In genomic region chr17:86283741-86284140, GRCm38 (mm10) we compare ENCODE assay signal across 9 mouse cellular contexts.
A peak's percentile ranks its signal among the peaks of the same experiment; 100 is the strongest.
DNase-seq lines count a peak whose midpoint lies in the region; ATAC-seq and TF ChIP-seq lines count a peak whose summit lies in the region.
"Had no signal": no experiment of that assay in that cellular context is flagged by ENCODE, and none has a peak within 500 bp of the region (broad histone marks: within the 10 kb centered on the region; RNA-seq: fewer than 3 reads in every experiment).

No protein-coding gene starts in this region.

- WGBS in embryonic facial prominence, embryonic 14.5 days = 27% methylated on average over 5 of the region's 5 CpGs

- peak; percentile 41; the same call in 1 of the 2 replicates for ATAC-seq in embryonic facial prominence, embryonic 14.5 days (ENCODE audit: low read depth)
- ATAC-seq: CD4-positive, CD25-positive, alpha-beta regulatory T cell, adult 4 months had no signal

- H3K4me3 ChIP-seq in gastrocnemius, adult 2 months = no peak overlapping the region
- H3K4me3 ChIP-seq in embryonic facial prominence, embryonic 14.5 days (ENCODE audit: low read depth, low read length) = no peak overlapping the region

- no peak for TF ChIP-seq CTCF in gastrocnemius, adult 2 months (IDR thresholded peaks at IDR 0.05)

- intact Hi-C loops in gastrocnemius, adult 2 months (cut with DNase I) = no loop called here

- no peaks in the 10 kb centered on the region for H3K9me3 ChIP-seq in embryonic facial prominence, embryonic 14.5 days (ENCODE audit: control insufficient read depth, low read length)

- no peaks in the 10 kb centered on the region for H3K36me3 ChIP-seq in embryonic facial prominence, embryonic 14.5 days (ENCODE audit: control insufficient read depth, insufficient read depth, low read length)

- DNase-seq in gastrocnemius, adult 2 months = no peak
- no peak for DNase-seq in gastrocnemius, adult 18-20 months (ENCODE audit: low spot score)
- peak; percentile 86 for DNase-seq in brain, adult 2 months (ENCODE audit: low read depth, low spot score)
- DNase-seq in embryonic facial prominence, embryonic 14.5 days (ENCODE audit: low spot score) = no peak
- DNase-seq in kidney, postnatal 25 days = peak; percentile 28 to 78
- no peak for DNase-seq in thymus, adult 18-20 months
- no peak for DNase-seq in T-cell, adult 2 months (ENCODE audit: low spot score)
- no peak for DNase-seq in right cerebral cortex, postnatal 14 days

- peak overlapping the region; percentile 61 for H3K27ac ChIP-seq in gastrocnemius, adult 2 months
- H3K27ac ChIP-seq in embryonic facial prominence, embryonic 14.5 days (replicated peaks; ENCODE audit: low read depth, low read length) = no peak overlapping the region

- no peaks in the 10 kb centered on the region for H3K27me3 ChIP-seq in embryonic facial prominence, embryonic 14.5 days (replicated peaks; ENCODE audit: control insufficient read depth, insufficient read depth, low read length)

- H3K4me1 ChIP-seq in embryonic facial prominence, embryonic 14.5 days (ENCODE audit: control insufficient read depth, insufficient read depth, low read length) = peaks cover 29% of the 10 kb centered on the region

- H3K4me2 ChIP-seq in embryonic facial prominence, embryonic 14.5 days (ENCODE audit: low read depth, low read length) = no peak overlapping the region

- no peak overlapping the region for H3K9ac ChIP-seq in embryonic facial prominence, embryonic 14.5 days (ENCODE audit: low read depth, low read length)

Comparison
In these comparisons a context has a peak if more than half of its experiments do, and no peak if none do; other contexts are left out.
1. DNase-seq: peak in brain, adult 2 months (single experiment) and kidney, postnatal 25 days (2 of 2); none in gastrocnemius, adult 2 months (single experiment), gastrocnemius, adult 18-20 months (single experiment), embryonic facial prominence, embryonic 14.5 days (single experiment), thymus, adult 18-20 months (0 of 2), T-cell, adult 2 months (single experiment) and right cerebral cortex, postnatal 14 days (single experiment).